Mouse (Mus musculus): ENCODE results near the gene Wdhd1.

DNA sequence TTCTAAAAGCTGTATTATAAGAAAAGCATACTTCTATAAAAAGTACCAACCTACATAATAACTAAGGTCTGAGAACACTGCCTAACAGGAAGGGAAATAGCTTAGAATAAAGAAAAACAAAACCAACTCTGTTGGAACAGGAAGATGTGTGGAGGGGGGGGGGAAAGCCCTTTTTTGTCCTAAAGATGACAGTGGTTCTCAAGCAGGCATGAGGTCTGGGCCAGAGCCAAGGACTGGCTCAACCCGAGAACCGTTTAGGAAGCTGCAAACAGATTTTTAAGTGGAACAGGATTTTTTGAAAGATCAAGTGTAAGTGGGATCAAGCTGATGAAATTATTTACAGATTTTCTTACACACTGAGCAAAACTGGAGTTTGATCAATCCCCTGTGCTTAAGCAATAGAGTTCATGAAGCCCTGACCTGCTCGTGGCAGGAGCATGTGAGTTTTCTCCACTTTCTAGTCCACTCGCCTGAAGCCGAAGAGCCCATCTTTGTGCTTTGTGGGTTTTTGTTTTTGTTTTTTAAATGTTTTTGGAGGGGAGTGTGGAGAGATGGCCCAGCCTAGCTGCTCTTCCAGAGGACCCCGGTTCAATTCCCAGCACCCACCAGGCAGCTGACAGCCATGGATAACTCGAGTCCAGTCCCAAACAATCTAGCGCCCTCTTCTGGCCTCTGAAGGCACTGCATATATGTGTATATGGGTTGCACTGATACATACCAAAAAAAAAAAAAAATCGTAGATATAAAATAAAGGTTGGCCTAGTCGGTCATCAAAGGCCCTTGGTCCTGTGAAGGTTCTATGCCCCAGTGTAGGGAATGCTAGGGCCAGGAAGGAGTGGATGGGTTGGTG, 52.0 kb downstream of the Wdhd1 start:
- no peak for TF ChIP-seq POLR2A (IDR thresholded peaks at IDR 0.05; ENCODE audit: low read depth, low read length)
- no peak for TF ChIP-seq USF2 (conservative IDR thresholded peaks at IDR 0.05; ENCODE audit: low read depth, low read length)
- TF ChIP-seq CTCF (conservative IDR thresholded peaks at IDR 0.05 in 1 of 2, IDR thresholded peaks at IDR 0.05 in 1 of 2; ENCODE audit: low read depth in 2 of 2, low read length in 2 of 2) = peak in 1 of 2 experiments; percentile 15; a peak in 1 of 4 replicates
- no peak for TF ChIP-seq NRF1 (IDR thresholded peaks at IDR 0.05; ENCODE audit: low read depth, low read length)
- no peak for TF ChIP-seq JUN (IDR thresholded peaks at IDR 0.05; ENCODE audit: insufficient read depth, low read depth, low read length)

Data from CH12.LX (cell line).